Mouse (Mus musculus) right cerebral cortex, adult 2 months (tissue): ENCODE results near the gene Shb.

Experiments used
- DNase-seq, 2 experiments: peaks; one replicate each; pipeline ENCODE4 v3.0.0; 2021 to 2022; ENCODE audit warnings: low spot score in 2 of 2

Shb gene

GRCm38 (mm10) chr4:45527562-45528354 lies 4.5 kb downstream of the Shb start:
- DNase-seq = no peak

DNA sequence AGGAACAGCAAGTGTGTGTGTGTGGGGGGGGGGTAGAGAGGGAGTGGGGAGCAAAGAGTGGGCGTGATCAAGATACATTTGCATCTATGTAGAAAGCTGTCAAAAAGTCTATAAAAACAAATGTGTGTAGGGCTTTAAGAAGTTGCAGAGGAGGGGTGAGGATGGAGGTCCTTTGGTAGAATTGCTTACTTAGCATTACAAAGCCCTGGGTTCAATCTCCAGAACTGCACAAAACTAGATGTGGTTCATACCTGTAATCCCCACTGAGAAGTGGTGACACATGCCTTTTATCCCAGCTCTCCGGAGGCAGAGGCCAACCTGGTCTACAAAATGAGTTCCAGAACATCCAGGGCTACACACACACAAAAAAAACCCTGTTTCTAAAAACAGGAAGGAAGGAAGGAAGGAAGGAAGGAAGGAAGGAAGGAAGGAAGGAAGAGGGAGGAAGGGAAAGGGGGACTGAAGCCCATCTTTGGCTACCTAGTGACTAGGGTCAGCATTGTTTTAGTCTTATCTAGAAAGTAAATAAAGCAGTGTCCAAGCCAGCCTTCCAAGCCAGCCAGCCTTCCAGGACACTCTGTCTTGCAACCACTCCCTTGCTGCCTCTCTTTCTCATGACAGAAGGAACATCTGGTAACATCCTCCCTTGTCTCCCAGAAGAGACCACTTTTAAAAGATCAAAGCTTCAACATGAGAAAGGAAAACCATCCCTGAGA lies 5.3 kb downstream of the Shb start:
- no peak for DNase-seq

GRCm38 (mm10) chr4:45526175-45526574 lies 6.1 kb downstream of the Shb start:
- no peak for DNase-seq

GRCm38 (mm10) chr4:45525541-45525940 lies 6.7 kb downstream of the Shb start:
- DNase-seq = no peak

DNA sequence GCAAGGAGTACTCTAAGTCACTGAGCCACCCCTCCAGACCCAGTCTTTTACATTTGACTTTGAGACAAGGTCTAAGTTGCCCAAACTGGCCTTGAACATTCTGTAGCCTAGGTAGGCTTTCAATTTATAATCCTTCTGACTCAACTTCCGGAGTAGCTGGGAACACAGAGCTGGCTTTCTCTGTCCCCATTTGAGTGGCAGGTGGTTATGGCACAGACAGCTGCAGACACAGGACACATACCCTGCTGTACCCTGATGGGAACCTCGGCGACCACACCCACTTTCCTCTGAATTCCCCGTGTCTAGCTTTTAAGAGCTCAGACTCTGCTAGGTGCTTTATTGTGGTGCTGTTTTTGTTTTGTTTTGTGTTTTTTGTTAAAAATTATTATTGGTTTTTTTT lies 7.7 kb downstream of the Shb start:
- DNase-seq = no peak

DNA sequence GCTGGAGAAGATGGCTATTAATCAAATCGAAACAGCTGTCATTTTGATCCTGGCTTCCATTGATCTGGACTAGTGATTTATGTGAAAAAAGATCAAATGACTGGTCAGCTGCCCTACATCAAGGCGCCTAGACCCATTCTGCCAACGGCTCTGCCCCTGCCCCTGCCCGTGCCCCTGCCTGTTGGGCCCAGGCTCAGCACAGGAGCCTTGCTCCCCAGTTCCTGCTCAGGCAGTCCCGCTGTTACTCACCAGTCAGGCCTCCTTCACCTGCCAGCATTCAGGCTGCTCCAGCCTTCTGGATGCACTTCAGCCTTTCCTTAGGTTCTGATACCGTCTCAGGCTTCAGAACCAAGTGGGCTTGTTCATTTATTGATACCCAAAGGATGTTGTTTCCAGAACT lies 8.9 kb downstream of the Shb start:
- DNase-seq = no peak

DNA sequence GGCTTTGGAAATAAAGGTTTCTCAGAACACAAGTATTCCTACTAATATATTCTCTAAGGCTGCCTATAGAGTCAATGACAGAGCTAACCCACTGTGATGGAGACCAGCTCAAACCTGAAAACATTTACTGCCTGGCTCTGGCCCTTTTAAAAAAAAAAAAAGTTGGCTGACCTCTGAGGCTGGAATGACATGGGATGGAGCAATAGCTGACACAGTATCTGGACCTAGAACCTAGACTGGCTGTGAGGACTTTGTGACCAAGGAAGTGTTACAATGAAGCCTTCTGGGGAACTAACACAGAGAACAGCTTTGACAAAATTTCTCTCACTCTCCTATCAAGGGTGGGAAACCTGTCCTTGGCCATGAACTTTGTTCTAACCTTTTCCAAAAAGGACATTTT lies 9.3 kb downstream of the Shb start:
- DNase-seq = no peak

- no peak for DNase-seq
Measured at GRCm38 (mm10) chr4:45522583-45522900, 9.7 kb downstream of the Shb start.

DNA sequence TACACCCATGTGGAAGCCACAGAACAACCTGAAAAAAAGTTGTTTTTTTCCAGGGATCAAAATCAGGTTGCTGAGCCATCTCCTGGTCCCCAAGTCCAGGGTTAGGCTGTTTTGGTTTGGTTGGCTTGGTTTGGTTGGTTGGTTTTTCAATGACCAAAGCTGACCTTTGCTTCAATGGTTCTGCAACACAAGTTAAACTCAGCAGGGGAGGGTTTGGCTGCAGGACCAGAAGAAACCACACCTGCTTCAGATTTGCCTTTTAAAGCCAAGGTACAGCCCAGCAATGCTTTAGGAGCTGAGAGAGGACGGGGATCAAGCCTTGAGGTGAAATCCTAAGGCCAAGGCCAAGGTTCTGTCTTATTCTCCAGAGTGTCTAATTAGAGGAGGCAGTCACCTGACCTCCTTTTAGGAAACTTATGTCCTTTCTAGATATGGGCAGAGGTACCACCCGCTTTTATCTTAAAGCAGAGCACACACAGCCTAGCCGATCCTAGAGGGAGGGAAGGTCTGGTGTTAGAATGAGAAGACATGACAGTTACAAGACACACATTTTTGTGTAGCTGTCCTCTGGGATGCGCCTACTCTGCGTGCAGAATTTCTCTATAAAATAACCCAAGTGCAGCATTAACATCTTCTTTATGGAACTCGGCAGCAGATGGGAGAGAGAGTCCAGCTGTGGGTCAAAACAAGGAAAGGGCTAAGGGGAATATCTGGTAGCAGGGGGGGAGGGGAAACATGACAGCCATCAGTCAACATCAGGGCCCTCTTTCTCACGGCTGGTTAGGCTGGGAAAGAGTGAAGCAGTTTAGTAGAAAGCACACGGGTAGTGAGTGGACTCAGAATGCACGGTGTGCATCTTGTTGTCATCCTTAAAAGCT lies 10.3 kb downstream of the Shb start:
- no peak for DNase-seq

DNA sequence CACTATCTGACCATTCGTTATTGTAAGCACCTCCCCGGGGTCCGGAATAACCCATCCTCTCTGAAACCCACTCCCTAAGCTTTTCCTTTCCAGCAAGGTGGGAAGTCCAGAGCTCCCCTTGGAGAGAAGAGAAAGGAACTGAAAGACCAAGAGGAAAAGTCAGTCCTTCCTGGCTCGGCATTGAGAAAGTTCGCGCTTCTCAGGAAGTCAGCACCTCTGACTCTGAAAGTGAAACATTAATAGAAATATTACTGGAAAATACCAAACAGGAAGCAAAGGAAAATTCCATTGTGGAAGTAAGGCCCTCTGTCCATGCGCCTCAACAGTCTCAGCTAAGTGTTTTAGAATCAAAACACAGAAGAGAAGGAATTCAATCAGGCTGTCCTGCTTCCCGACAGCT lies 11.9 kb downstream of the Shb start:
- no peak for DNase-seq

DNA sequence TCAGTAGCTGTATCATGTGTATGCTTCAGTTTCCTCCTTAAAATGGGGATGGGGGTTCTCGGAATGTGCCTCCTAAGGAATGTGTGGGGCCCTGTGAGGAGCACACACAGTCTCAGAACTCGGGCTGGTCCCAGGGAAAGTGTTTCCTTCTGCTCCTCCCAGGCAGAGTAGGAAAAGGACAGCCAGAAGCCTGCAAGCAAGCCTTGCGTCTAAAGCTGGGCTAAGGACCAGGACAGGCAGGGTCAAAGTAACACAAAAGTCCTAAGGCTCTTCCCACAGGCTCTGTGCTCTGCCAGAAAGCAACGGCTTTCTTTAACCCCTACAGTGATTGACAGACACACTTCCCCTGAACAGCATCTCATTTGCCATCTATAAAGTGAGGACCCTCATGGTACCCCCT lies 14.9 kb downstream of the Shb start:
- DNase-seq = no peak

GRCm38 (mm10) chr4:45515894-45516293 lies 16.4 kb downstream of the Shb start:
- DNase-seq = no peak

- no peak for DNase-seq
Measured at GRCm38 (mm10) chr4:45514406-45514805, 17.9 kb downstream of the Shb start.

DNA sequence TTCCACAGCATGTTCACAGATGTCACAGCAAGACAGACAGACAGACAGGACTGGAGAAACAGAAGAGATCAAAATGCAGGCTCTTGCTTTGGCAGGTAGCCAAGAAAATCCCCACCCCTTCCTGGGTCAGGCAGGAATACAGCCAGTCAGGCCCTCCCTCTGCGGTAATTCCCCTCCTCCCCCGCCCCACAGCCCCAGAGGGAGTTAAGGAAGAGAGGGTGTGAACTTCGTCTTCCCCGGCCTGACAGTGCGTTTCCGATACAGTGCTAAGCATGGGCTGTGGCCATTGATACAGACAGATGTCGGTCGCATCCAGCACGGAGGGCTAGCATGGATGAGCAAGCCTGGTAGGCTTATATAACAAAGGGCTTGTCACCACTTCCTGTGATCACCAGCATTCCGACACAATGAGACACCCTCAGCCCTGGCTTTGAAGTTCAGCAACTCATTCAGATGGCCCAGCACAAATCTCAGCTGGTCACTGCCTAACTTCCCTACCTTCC lies 18.4 kb downstream of the Shb start:
- DNase-seq = no peak

DNA sequence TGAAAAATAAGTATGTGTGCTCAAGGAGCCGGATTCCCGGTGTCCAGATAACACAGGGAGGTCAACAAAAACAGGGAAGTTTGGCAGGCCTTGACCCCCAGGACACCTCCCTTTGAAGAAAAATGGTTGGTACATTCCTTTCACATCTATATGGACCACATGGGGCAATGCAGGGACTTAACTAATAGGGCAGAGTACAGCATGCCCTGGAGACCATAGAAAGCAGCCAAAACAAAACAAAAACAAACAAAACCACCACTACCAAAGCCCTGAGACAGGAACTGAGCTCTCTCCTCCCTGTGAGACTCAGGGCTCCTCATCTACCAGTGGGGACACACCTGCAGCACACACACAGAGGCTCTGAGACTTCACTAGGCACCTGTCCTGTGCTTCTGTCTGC lies 18.9 kb downstream of the Shb start:
- no peak for DNase-seq

DNA sequence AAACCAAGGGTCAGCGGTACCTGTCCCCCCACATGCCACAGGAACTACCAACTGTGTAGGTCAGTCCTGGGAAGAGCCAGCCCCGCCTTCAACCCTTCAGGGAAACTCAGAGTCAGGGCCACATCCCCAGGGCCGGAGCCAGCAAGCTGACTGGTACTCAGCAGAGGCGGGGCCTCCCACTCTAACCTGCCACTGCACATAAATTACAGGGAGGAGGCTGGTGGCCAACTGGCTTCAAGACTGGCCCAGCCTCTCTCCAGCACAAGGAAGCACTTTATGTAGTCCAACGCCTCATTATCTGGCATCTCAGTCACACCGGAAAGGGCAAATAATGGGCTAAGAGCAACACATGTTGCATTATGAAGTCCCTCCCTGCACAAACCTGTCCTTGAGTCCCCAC lies 22.1 kb downstream of the Shb start:
- DNase-seq = no peak

GRCm38 (mm10) chr4:45509416-45509815 lies 22.9 kb downstream of the Shb start:
- DNase-seq = no peak

- peak in 1 of 2 experiments; percentile 44 for DNase-seq
Measured at GRCm38 (mm10) chr4:45508469-45508868, 23.8 kb downstream of the Shb start.

DNA sequence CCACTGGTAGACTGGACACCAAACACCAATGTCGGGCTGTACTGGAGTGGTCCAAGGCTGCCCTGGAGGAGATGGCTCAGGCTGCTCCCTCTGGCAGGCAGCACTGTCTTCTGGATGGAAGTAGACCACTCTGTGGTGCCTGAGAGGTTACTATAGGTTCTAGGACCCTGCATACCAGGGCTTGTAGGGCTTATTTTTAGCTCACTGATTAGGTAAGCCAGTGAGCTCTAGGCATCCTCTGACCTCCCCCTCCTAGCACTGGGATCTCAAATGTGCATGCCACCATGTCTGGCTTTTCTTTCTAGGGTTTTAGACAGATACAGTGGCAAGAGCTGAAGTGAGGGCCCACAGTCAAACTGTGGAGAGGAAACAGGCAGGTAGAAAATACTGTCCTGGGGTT lies 24.8 kb downstream of the Shb start:
- no peak for DNase-seq

DNA sequence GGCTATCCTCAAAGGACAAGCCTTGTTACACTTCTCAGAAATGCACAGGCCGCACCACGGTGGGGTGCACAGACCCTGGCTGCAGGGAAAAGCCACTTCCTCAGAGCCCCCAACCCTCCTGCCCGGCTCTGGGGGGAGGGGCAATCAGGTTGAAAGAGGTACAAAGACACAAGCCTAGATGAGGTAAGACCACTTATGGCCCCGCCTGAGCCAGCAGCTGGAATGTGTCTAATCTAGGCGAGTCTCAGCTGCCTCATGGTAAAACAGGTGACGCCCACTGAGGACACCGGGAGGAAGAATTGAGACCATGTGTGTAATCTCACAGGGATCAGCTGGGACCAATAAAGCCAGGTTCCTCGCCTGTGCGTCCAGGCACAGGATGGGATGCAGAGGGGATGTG lies 25.2 kb downstream of the Shb start:
- no peak for DNase-seq

GRCm38 (mm10) chr4:45506613-45507012 lies 25.7 kb downstream of the Shb start:
- no peak for DNase-seq

DNA sequence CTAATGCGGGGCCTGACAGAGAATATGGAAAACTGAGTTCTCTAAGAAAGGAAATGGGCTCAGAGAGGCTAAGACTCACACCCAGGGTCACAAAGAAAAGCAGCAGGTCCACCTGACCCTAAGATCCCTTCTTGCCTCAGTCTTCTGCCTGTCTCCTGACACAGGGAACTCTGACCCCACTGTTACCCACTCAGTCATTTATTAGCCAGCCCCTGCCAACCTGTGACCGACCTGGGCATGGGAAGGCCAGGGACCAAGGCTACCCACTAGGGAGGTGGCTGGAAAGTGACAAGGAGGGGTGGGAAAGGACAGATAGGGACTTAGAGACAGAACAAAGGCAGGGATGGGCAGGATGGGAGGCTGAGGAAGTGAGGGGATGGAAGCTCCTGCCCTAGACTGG lies 26.6 kb downstream of the Shb start:
- no peak for DNase-seq
